Mouse (Mus musculus): ENCODE measurements at regions not wholly inside any gene's neighbourhood (a gene's known extent, or its start where the extent isn't known, plus 50 kb on each side); places are given as distances from the start of the nearest gene placed in this dataset.

DNA sequence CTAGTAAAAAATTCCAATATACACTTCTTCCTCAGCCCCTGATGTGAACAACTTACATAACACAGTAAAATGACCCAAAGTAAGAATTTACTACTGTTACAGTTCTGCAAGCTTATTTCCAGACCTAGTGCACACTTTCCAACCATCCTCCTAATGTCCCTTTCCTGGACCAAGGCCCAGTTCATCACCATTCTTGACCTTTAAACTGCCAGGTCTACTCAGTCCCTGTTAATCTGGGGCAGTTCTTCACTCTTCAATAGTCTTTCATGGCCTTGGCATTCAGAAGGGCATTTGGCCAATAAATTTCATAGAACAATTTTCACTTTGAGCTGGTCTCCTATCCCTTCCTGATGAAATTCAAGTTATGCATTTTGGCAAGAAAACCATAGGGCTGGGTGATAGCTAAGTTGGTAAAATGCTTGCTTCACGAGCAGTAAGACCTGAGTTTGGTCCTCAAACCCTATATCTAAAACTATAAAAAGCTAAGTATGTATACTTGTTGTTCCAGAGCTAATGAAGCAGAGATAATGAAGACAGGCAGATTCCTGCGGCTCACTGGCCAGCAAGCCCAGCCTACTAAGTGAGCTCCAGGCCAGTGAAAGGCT lies 295.4 kb downstream of the Vps13c start:
- TF ChIP-seq POLR2A (IDR thresholded peaks at IDR 0.05; ENCODE audit: low read depth, low read length) (no peak), CTCF (IDR thresholded peaks at IDR 0.05; ENCODE audit: extremely low read depth, insufficient read length, insufficient replicate concordance, low read depth, low read length) (no peak)

Measured in small intestine, adult 2 months (tissue).